Mouse (Mus musculus): ENCODE measurements around the gene Zfp866. TPM values are rescaled to one million over a fixed set of nuclear protein-coding genes. Genes with fewer than 3 reads are reported as not detected.

The Zfp866 gene
- total and polyA plus RNA-seq, 3 experiments, result 11.7 to 12.3 TPM; not detected in 1

DNA sequence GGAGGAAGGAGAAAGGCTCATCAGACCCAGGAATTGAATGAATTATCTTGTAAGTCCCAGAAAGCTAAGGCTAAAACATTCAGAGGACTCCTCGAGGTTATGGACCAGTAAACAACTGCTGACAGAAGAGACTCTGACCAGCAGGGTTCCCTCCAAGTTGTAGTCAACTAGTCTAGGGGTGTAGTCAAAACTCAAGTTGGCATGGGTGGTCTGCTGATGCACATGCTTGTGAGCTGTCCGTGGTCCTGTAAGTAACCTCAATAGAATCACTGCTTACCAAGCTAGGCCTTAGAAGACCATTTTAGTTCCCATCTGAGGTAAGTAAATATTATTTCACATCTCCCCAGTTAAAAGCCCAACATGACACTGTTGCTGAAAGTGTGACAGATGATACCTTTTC, 49.7 kb downstream of the Zfp866 start:
- Histone ChIP-seq H3K36me3 (ENCODE audit: control insufficient read depth in 1 of 2, insufficient read depth in 2 of 2, low read length in 2 of 2) (no peaks in the 10 kb centered on the region), H3K4me1 (ENCODE audit: control insufficient read depth in 1 of 2, insufficient read depth in 2 of 2, low read length in 2 of 2) (peaks cover 0 to under 1% of the 10 kb centered on the region in 2 experiments; a peak in 1 of 4 replicates), H3K9ac (ENCODE audit: control insufficient read depth, low read depth, low read length, poor library complexity, severe bottlenecking) (no peak overlapping the region), H3K4me3 (ENCODE audit: control insufficient read depth in 1 of 2, insufficient read depth in 1 of 2, low read depth in 2 of 2, low read length in 2 of 2) (no peak overlapping the region), H3K27me3 (ENCODE audit: control insufficient read depth in 1 of 2, insufficient read depth in 2 of 2, low read length in 2 of 2) (no peaks in the 10 kb centered on the region), H3K9me3 (replicated peaks; ENCODE audit: insufficient read depth, low read length) (no peaks in the 10 kb centered on the region), H3K79me2 (ENCODE audit: control insufficient read depth, insufficient read depth, low read length, poor library complexity) (no peaks in the 10 kb centered on the region), H3K27ac (ENCODE audit: control insufficient read depth, low read depth, low read length) (no peak overlapping the region)
- DNase-seq (ENCODE audit: low read depth, low spot score), result peak; percentile 69
- TF ChIP-seq MXI1 (IDR thresholded peaks at IDR 0.05; ENCODE audit: low read depth, low read length) (peak; percentile 94), POLR2AphosphoS5 (IDR thresholded peaks at IDR 0.05; ENCODE audit: borderline replicate concordance, low read depth, low read length) (no peak), POLR2A (IDR thresholded peaks at IDR 0.05; ENCODE audit: control insufficient read depth in 1 of 2, insufficient read depth in 1 of 2, low read depth in 1 of 2, low read length in 2 of 2, poor library complexity in 1 of 2) (no peak), MAX (IDR thresholded peaks at IDR 0.05; ENCODE audit: low read length) (peak; percentile 64; the same call in 1 of the 2 replicates), E2F4 (IDR thresholded peaks at IDR 0.05; ENCODE audit: borderline replicate concordance, low read depth, low read length) (no peak), SIN3A (IDR thresholded peaks at IDR 0.05; ENCODE audit: low read length) (peak; percentile 79)

DNA sequence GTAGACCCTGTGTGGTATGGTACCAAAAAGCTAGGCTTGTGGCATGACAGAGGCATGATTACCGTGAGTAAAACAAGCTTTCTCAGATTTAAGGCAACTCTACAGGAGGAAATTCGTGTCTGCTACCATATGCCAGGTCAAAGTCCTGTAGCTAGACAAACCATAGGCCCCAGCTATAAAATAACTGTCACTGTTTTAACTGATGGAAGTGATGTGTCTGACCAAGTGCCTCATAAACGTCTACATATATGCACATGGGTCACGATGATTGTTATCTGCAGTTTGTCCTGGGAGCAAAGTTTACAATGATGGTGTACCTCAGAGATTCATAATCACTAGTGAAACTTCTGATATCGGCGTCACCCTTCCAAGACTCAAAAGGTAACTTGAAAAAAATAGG, 50.2 kb downstream of the Zfp866 start:
- TF ChIP-seq E2F4 (IDR thresholded peaks at IDR 0.05; ENCODE audit: borderline replicate concordance, low read depth, low read length) (no peak), BHLHE40 (IDR thresholded peaks at IDR 0.05; ENCODE audit: borderline replicate concordance, low read depth, low read length) (no peak), NELFE (IDR thresholded peaks at IDR 0.05; ENCODE audit: low read depth, low read length) (no peak), JUND (IDR thresholded peaks at IDR 0.05; ENCODE audit: low read depth, low read length) (no peak), GABPA (IDR thresholded peaks at IDR 0.05; ENCODE audit: low read depth, low read length) (no peak), SIN3A (IDR thresholded peaks at IDR 0.05; ENCODE audit: low read length) (no peak)
- Histone ChIP-seq H3K4me1 (ENCODE audit: control insufficient read depth in 1 of 2, insufficient read depth in 2 of 2, low read length in 2 of 2) (peaks cover under 1 to 4% of the 10 kb centered on the region in 2 experiments; a peak in 2 of 4 replicates), H3K9me3 (replicated peaks; ENCODE audit: insufficient read depth, low read length) (no peaks in the 10 kb centered on the region), H3K36me3 (ENCODE audit: control insufficient read depth in 1 of 2, insufficient read depth in 2 of 2, low read length in 2 of 2) (no peaks in the 10 kb centered on the region), H3K4me3 (ENCODE audit: control insufficient read depth in 1 of 2, insufficient read depth in 1 of 2, low read depth in 2 of 2, low read length in 2 of 2) (no peak overlapping the region), H3K27ac (ENCODE audit: control insufficient read depth, low read depth, low read length) (no peak overlapping the region), H3K9ac (ENCODE audit: control insufficient read depth, low read depth, low read length, poor library complexity, severe bottlenecking) (no peak overlapping the region), H3K79me2 (ENCODE audit: control insufficient read depth, insufficient read depth, low read length, poor library complexity) (no peaks in the 10 kb centered on the region), H3K27me3 (ENCODE audit: control insufficient read depth in 1 of 2, insufficient read depth in 2 of 2, low read length in 2 of 2) (no peaks in the 10 kb centered on the region)
- DNase-seq (ENCODE audit: low read depth, low spot score), result no peak

DNA sequence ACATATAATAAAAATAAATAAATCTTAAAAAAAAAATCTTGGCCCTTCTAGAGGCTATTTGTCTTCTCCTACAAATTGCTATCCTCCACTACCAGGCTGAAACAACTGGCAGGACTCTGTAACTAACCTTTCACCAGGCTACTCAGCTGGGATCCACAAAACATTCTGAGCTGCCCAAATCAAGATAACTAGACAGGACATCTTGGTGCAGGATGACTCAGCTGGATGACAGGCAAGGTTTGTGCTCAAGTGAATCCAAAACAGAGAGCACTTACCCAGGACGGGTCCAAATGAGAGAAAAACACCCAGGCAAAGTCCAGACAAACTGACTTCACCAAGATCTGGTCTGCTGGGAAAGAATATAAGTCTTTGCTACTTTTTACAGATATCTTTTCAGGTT, 55.5 kb downstream of the Zfp866 start:
- no peak overlapping the region for H3K9ac ChIP-seq (ENCODE audit: control insufficient read depth, low read depth, low read length, poor library complexity, severe bottlenecking)
- H3K9me3 ChIP-seq (replicated peaks; ENCODE audit: insufficient read depth, low read length), result no peaks in the 10 kb centered on the region
- no peak for DNase-seq (ENCODE audit: low read depth, low spot score)

More for the DNA sequence above, 55.5 kb downstream of the Zfp866 start:
- Histone ChIP-seq H3K4me3 (ENCODE audit: control insufficient read depth in 1 of 2, insufficient read depth in 1 of 2, low read depth in 2 of 2, low read length in 2 of 2) (no peak overlapping the region), H3K27me3 (ENCODE audit: control insufficient read depth in 1 of 2, insufficient read depth in 2 of 2, low read length in 2 of 2) (no peaks in the 10 kb centered on the region; a peak in 1 of 4 replicates), H3K27ac (ENCODE audit: control insufficient read depth, low read depth, low read length) (no peak overlapping the region), H3K79me2 (ENCODE audit: control insufficient read depth, insufficient read depth, low read length, poor library complexity) (no peaks in the 10 kb centered on the region), H3K36me3 (ENCODE audit: control insufficient read depth in 1 of 2, insufficient read depth in 2 of 2, low read length in 2 of 2) (no peaks in the 10 kb centered on the region), H3K4me1 (ENCODE audit: control insufficient read depth in 1 of 2, insufficient read depth in 2 of 2, low read length in 2 of 2) (peaks cover 2 to 4% of the 10 kb centered on the region in 2 experiments; a peak in 2 of 4 replicates)
- TF ChIP-seq MAZ (IDR thresholded peaks at IDR 0.05; ENCODE audit: low read depth, low read length), result no peak
- no peak for TF ChIP-seq POLR2A (IDR thresholded peaks at IDR 0.05; ENCODE audit: control insufficient read depth in 1 of 2, insufficient read depth in 1 of 2, low read depth in 1 of 2, low read length in 2 of 2, poor library complexity in 1 of 2)
- TF ChIP-seq GATA1 (IDR thresholded peaks at IDR 0.05; ENCODE audit: low read depth, low read length), result peak; percentile 31; the same call in 1 of the 2 replicates
- no peak for TF ChIP-seq GABPA (IDR thresholded peaks at IDR 0.05; ENCODE audit: low read depth, low read length)

All from MEL (cell line).